Mouse (Mus musculus): ENCODE results near the gene Olfr1412. TPM values are rescaled to one million over a fixed set of nuclear protein-coding genes. Genes with fewer than 3 reads are reported as not detected.

Olfr1412 gene
- not detected for polyA plus RNA-seq (2014; fragmentation: Illumina TruSeq; extraction: RNeasy Lipid Tissue Mini Kit (QIAGEN cat#74804); ENCODE audit: low read depth, low replicate concordance)

DNA sequence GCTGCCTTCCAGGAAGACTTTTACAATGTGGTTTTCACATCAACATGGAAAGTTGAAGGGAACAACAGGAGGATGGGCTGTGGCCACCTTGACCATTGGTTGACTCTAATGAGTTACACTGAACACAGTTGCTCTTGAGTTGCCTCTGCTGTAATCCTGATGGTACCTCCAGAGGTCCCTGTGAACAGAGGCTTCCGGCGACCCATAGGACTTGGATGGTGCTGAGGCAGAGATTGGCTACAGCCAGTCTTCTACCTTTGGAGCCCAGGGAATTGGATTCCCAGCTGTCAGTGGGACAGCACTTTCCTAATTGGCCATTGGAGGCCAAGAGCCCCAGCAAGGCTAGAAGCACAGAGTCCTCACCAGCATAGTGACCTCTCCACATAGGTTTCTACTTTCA lies at the start of gene Olfr1412:
TSS of gene Olfr1412 (plus strand) at position 301 of the 400 bp plus-strand sequence.

DNA sequence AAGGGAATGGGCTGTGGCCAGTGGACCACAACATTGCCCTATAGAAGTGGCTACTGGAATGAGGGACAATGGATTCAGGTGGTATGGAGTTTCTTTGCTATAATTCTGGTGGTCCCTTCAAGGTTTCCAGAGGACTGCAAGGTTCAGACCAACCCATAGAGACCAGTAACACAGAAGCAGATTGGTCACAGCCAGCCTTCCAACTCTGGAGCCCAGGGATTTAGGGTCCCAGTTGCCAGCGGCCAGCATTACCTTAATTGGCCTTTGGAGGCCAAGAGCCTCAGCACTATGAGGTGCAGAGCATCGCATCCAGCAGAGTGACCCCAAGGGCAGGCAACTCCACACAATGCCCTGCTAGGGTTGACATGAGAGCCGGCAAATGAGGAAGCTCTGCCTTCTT lies 14.6 kb upstream of the Olfr1412 start, which contains the start of gene Olfr1413:
TSS of gene Olfr1413 (plus strand) at position 301 of the 400 bp plus-strand sequence.

DNA sequence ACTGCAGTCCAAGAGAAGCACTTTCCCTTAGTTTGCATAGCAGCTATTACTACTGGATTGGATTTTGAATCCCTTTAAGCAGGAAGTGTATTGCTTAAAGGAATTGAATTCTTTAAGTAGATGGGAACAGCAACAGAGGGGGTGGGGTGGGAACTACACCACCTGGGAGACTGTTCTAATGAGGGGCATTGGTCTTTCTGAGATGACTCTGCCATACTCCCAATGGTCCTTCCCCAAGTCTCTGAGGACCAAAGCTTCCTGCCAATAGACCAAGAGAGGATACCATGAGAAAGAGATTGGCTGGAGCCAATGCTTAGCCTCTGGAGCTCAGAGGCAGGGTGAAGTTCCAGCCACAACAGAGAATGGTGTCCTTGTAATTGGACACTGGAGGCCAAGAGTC lies 8.5 kb downstream of the Olfr1412 start, which contains the start of gene Olfr1411:
TSS of gene Olfr1411 (plus strand) at position 301 of the 400 bp plus-strand sequence.

DNA sequence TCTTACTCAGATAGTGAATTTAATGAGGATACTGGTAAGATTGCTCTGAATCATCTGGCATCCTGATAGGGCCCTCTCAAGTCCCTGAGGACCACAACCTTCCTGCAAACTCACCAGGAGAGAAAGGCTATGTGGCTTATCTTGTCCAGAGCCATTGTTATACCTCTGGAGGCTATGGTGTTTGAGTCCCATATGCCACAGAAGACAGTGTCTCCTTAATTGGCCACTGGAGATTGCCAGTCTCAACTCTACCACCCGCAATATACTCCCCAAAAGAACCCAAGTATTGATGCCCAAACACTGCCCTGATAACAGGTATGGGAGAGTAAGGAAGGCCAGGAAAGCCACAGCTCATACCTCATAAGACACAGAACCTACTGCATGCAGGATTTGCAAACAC lies 19.9 kb downstream of the Olfr1412 start, which contains the start of gene Olfr1410:
TSS of gene Olfr1410 (plus strand) at position 301 of the 400 bp plus-strand sequence.

DNA sequence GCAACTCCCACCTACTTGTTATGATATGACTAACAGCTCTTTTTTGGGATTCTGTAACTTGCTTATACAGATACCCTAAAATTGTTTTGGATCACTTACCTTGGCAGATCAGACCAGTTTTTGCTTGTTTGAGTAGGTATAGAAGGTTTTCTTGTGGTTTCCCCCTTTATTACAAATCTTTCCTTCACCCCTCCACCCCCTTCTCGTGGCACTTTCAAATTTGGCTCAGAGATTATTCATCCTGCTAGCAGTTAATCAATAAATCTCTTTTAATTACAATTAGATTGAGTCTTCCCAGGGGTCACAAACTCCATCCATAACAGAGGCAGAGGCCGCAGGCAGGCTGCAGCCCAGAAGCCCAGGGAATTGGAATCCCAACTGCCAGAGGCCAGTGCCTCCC lies 31.9 kb downstream of the Olfr1412 start, which contains the start of gene Olfr12:
TSS of gene Olfr12 (plus strand) at position 301 of the 400 bp plus-strand sequence.

Other genes starting within 250 kb of the Olfr1412 start
- gene Ndufa10, start 111.9 kb upstream of the Olfr1412 start, polyA plus RNA-seq (2014; fragmentation: Illumina TruSeq; extraction: RNeasy Lipid Tissue Mini Kit (QIAGEN cat#74804); ENCODE audit: low read depth, low replicate concordance) = 128 TPM
- gene Olfr1416, start 100.7 kb upstream of the Olfr1412 start, polyA plus RNA-seq (2014; fragmentation: Illumina TruSeq; extraction: RNeasy Lipid Tissue Mini Kit (QIAGEN cat#74804); ENCODE audit: low read depth, low replicate concordance) = not detected
- gene Olfr1415, start 89.7 kb upstream of the Olfr1412 start, polyA plus RNA-seq (2014; fragmentation: Illumina TruSeq; extraction: RNeasy Lipid Tissue Mini Kit (QIAGEN cat#74804); ENCODE audit: low read depth, low replicate concordance) = not detected
- gene Olfr1414, start 67.1 kb upstream of the Olfr1412 start, polyA plus RNA-seq (2014; fragmentation: Illumina TruSeq; extraction: RNeasy Lipid Tissue Mini Kit (QIAGEN cat#74804); ENCODE audit: low read depth, low replicate concordance) = not detected
- gene Olfr1413, start 14.5 kb upstream of the Olfr1412 start, polyA plus RNA-seq (2014; fragmentation: Illumina TruSeq; extraction: RNeasy Lipid Tissue Mini Kit (QIAGEN cat#74804); ENCODE audit: low read depth, low replicate concordance) = not detected
- gene Olfr1411, start 8.6 kb downstream of the Olfr1412 start, polyA plus RNA-seq (2014; fragmentation: Illumina TruSeq; extraction: RNeasy Lipid Tissue Mini Kit (QIAGEN cat#74804); ENCODE audit: low read depth, low replicate concordance) = not detected
- gene Olfr1410, start 20.0 kb downstream of the Olfr1412 start, polyA plus RNA-seq (2014; fragmentation: Illumina TruSeq; extraction: RNeasy Lipid Tissue Mini Kit (QIAGEN cat#74804); ENCODE audit: low read depth, low replicate concordance) = not detected
- gene Olfr12, start 32.0 kb downstream of the Olfr1412 start, polyA plus RNA-seq (2014; fragmentation: Illumina TruSeq; extraction: RNeasy Lipid Tissue Mini Kit (QIAGEN cat#74804); ENCODE audit: low read depth, low replicate concordance) = not detected
- gene Cops9, start 56.2 kb downstream of the Olfr1412 start, polyA plus RNA-seq (2014; fragmentation: Illumina TruSeq; extraction: RNeasy Lipid Tissue Mini Kit (QIAGEN cat#74804); ENCODE audit: low read depth, low replicate concordance) = 68.7 TPM
- gene Otos, start 63.1 kb downstream of the Olfr1412 start, polyA plus RNA-seq (2014; fragmentation: Illumina TruSeq; extraction: RNeasy Lipid Tissue Mini Kit (QIAGEN cat#74804); ENCODE audit: low read depth, low replicate concordance) = not detected
- 0.50 TPM for gene Gpc1, start 245.9 kb downstream of the Olfr1412 start, polyA plus RNA-seq (2014; fragmentation: Illumina TruSeq; extraction: RNeasy Lipid Tissue Mini Kit (QIAGEN cat#74804); ENCODE audit: low read depth, low replicate concordance)

All from sigmoid colon, adult 10 weeks (tissue).